Mouse (Mus musculus) megakaryocyte, embryonic 14.5 days (primary cell): ENCODE results near the gene Gng4. TPM values are rescaled to one million over a fixed set of nuclear protein-coding genes. Genes with fewer than 3 reads are reported as not detected.
A peak's percentile ranks its signal among the peaks of the same experiment; 100 is the strongest.

ENCODE experiments used
- H3K27me3 ChIP-seq: replicated peaks from 2 replicates; pipeline ENCODE3; 2012; ENCODE audit warnings: inconsistent platforms
- H3K36me3 ChIP-seq: replicated peaks from 2 replicates; pipeline ENCODE3; 2012; ENCODE audit warnings: low read length, inconsistent platforms, mixed read lengths
- H3K4me1 ChIP-seq: 2 replicates; pipeline ENCODE4 v1.6.1; 2012; ENCODE audit warnings: inconsistent platforms
- H3K4me3 ChIP-seq: replicated peaks from 2 replicates; pipeline ENCODE3; 2012; ENCODE audit warnings: moderate library complexity, mild to moderate bottlenecking, inconsistent platforms
- H3K9me3 ChIP-seq: 2 replicates; pipeline ENCODE4 v1.6.1; 2012; ENCODE audit warnings: inconsistent platforms
- FLI1 ChIP-seq: IDR thresholded peaks from 2 replicates; pipeline ENCODE4 v1.6.1; 2012; ENCODE audit warnings: low read length, inconsistent platforms, mixed read lengths
- GATA1 ChIP-seq: IDR thresholded peaks from 3 replicates; pipeline ENCODE4 v1.6.1; 2012; ENCODE audit warnings: mixed read lengths, low read length, inconsistent platforms, borderline replicate concordance
- polyA plus RNA-seq: library from polyadenylated mRNA; stranded (reverse); fragments of >175 nt; gene quantifications from 2 replicates; pipeline ENCODE4 v1.2.3, GENCODE M21; 2012; ENCODE audit warnings: low replicate concordance; ENCODE audit not compliant: insufficient read depth

Gene Gng4
- polyA plus RNA-seq, 1 experiment, result 0.06 TPM

DNA sequence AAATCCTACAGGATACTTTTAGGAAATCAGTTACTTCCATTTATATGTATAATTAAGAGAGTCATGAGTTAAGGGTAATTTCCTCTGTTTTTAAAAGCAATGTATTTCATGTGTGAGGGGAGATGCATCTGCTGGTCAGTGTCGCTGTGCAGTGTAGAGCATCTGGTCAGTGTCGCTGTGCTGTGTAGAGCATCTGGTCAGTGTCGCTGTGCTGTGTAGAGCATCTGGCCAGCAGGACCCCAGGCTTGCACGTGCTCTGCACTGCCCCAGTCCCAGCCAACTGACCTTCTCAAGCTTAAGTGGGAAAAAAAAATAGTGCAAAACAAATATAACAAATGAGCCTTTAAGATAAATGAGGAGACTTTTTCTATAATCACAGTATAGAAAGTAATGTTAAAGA, 73.3 kb downstream of the Gng4 start:
- no peaks in the 10 kb centered on the region for H3K27me3 ChIP-seq
- no peaks in the 10 kb centered on the region for H3K9me3 ChIP-seq
- no peaks in the 10 kb centered on the region for H3K4me1 ChIP-seq
- no peaks in the 10 kb centered on the region for H3K36me3 ChIP-seq
- TF ChIP-seq FLI1 (no peak), GATA1 (no peak)
- peak overlapping the region; percentile 46 for H3K4me3 ChIP-seq

DNA sequence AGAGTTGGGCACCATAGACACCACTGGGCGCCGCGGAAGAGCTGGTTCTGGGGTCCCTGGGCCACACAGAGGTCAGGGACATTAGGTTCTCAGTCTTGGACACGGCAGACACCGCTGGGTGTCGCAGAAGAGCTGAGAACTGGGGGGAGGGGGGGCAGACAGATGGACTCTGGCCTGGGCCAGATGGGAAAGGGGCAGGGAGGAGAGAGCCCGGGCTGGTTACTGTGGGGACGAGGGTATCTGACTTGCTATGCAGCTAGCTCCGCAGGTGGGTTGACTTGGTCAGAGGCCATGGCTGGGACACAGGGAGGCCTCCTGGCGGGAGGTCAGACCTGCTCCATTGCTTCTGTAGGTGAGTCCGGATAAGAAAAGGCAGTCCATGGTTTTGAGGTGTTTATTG, 78.5 kb downstream of the Gng4 start:
- TF ChIP-seq FLI1, result no peak
- Histone ChIP-seq H3K9me3 (no peaks in the 10 kb centered on the region), H3K4me1 (peaks cover 4% of the 10 kb centered on the region; the same call in 1 of the 2 replicates), H3K27me3 (no peaks in the 10 kb centered on the region), H3K36me3 (no peaks in the 10 kb centered on the region), H3K4me3 (no peak overlapping the region)

DNA sequence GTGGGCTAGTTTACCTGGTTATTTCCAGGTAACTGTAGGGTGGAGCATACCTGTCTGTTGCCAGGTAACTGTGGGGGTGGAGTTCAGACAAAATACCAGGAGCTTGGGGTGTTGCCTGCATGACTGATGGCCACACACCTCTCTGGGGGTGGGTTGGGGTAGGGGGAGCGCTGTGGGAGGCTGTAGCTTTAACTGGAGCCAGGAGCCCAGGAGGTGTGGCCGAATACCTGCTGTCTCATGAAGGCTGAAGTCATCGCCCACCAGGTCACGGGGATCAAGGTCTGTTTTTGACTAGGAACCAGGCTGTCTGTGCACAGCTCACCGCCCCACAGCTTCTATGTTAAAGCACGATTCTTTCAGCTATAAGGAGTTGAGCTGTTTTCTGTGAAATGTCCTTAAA, 79.1 kb downstream of the Gng4 start:
- Histone ChIP-seq H3K4me1 (peaks cover 5% of the 10 kb centered on the region; the same call in 1 of the 2 replicates), H3K4me3 (no peak overlapping the region)

DNA sequence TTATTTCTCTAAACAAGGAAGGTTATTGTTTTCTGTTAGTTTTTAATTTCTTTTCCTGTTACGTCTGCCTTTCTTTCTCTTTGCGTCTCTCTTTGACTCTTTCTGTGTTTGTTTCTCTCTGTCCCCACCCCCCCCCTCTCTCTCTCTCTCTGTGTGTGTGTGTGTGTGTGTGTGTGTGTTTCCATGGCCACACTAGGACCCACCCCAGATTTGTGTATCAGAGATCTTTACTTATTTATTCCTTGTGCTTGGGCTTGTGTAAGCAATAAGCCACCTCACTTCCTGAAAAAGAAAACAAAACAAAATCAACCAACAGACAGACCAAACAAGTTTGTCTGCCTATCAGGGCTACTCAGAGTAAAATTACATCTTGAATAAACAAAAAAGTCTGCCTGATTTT, 82.5 kb downstream of the Gng4 start:
- peaks cover 5% of the 10 kb centered on the region; the same call in 1 of the 2 replicates for H3K4me1 ChIP-seq
- H3K27me3 ChIP-seq, result no peaks in the 10 kb centered on the region
- no peaks in the 10 kb centered on the region for H3K9me3 ChIP-seq
- no peaks in the 10 kb centered on the region for H3K36me3 ChIP-seq
- TF ChIP-seq GATA1, result no peak
- no peak for TF ChIP-seq FLI1
- H3K4me3 ChIP-seq, result no peak overlapping the region

More for the DNA sequence above, 79.1 kb downstream of the Gng4 start:
- Histone ChIP-seq H3K9me3 (no peaks in the 10 kb centered on the region), H3K27me3 (no peaks in the 10 kb centered on the region), H3K36me3 (no peaks in the 10 kb centered on the region)
- no peak for TF ChIP-seq GATA1
- no peak for TF ChIP-seq FLI1

DNA sequence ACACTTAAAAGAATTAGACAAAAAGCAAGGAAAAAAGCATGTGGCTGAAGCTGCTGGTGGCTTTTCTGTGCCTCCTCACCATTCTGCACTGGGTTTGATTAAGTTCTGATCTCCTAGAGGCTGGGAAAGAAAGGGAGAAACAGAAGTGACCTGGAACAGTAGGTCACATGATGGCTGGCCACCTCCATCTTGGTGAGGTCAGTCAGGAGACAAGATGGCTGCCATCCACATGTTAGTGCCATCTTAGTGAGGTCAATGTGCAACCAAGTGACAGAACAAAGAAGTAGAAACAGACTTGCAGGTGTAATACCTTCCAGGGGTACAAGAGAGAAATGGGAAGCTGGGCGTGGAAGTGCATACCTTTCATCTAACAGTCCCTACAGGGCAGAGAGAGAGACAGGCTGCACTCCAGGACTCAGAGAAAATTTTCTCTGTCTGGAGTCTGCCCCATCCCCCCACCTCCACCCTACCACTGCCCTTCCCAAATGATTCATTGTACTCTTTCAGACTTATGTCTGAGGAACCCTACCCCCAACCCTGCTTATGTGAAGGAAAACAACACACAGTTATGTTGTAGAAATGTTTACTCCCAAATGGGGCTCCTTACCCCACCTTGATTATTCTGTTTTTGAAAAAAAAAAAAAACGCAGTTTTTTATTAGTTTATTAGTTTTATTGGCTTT, 83.4 kb downstream of the Gng4 start:
- peaks cover 5% of the 10 kb centered on the region; the same call in 1 of the 2 replicates for H3K4me1 ChIP-seq
- no peaks in the 10 kb centered on the region for H3K9me3 ChIP-seq
- no peaks in the 10 kb centered on the region for H3K27me3 ChIP-seq
- no peak overlapping the region for H3K4me3 ChIP-seq
- H3K36me3 ChIP-seq, result no peaks in the 10 kb centered on the region
- TF ChIP-seq FLI1, result no peak
- TF ChIP-seq GATA1, result no peak

DNA sequence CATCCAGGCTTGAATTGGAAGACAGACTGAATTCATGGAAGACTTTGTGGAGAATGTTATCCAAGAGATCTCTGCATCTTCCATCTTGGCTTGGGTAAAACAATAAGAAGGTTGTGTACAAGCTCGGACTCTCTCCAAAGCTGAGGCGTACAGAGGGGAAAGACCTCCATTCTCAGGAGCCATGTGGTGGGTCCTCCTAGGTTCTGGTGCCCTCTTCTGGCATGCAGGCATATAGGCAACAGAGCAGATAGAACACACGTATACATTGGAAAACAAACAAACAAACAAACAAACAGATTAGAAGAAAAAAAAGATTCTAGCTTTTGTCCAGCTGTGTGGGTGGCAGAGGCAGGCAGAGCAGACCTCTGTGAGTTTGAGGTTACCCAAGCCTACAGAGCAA, 84.1 kb downstream of the Gng4 start:
- Histone ChIP-seq H3K4me3 (peak overlapping the region; percentile 42), H3K36me3 (no peaks in the 10 kb centered on the region), H3K4me1 (peaks cover 5% of the 10 kb centered on the region; the same call in 1 of the 2 replicates), H3K27me3 (no peaks in the 10 kb centered on the region), H3K9me3 (no peaks in the 10 kb centered on the region)
- TF ChIP-seq GATA1 (no peak), FLI1 (no peak)

Other genes with a start within 250 kb of the Gng4 start
- gene Lyst, start 193.7 kb upstream of the Gng4 start, polyA plus RNA-seq, result 0.91 and 0.93 TPM in 2 replicates
- gene B3galnt2, start 170.4 kb downstream of the Gng4 start, polyA plus RNA-seq, result 7.6 and 47.3 TPM in 2 replicates